Mouse (Mus musculus) hindbrain, embryonic 10.5 days (tissue): ENCODE measurements at regions not wholly inside any gene's neighbourhood (a gene's known extent, or its start where the extent isn't known, plus 50 kb on each side); places are given as distances from the start of the nearest gene placed in this dataset.
A peak's percentile ranks its signal among the peaks of the same experiment; 100 is the strongest.

Experiments used
- DNase-seq: peaks from one replicate; pipeline ENCODE4 v3.0.0-alpha.2; 2017; ENCODE audit warnings: low spot score
- H3K27ac ChIP-seq: fragments of 300-500 bp; sonication (generic); 2 replicates; pipeline ENCODE4 v1.5.1; 2016; ENCODE audit warnings: mild to moderate bottlenecking, moderate library complexity
- H3K27me3 ChIP-seq: fragments of 300-500 bp; sonication (generic); 2 replicates; pipeline ENCODE4 v1.6.1; 2016; ENCODE audit warnings: mild to moderate bottlenecking; ENCODE audit not compliant: poor library complexity, insufficient read depth, severe bottlenecking
- H3K36me3 ChIP-seq: fragments of 300-500 bp; sonication (generic); 2 replicates; pipeline ENCODE4 v1.6.1; 2016; ENCODE audit warnings: mild to moderate bottlenecking, moderate library complexity
- H3K4me1 ChIP-seq: fragments of 300-500 bp; sonication (generic); replicated peaks from 2 replicates; pipeline ENCODE4 v1.6.1; 2016; ENCODE audit warnings: mild to moderate bottlenecking
- H3K4me3 ChIP-seq: fragments of 300-500 bp; sonication (generic); 2 replicates; pipeline ENCODE4 v1.5.1; 2016; ENCODE audit warnings: mild to moderate bottlenecking, moderate library complexity
- H3K9me3 ChIP-seq: fragments of 300-500 bp; sonication (generic); 2 replicates; pipeline ENCODE4 v1.6.1; 2016; ENCODE audit warnings: mild to moderate bottlenecking, moderate library complexity
- WGBS: fragments of 180-500 bp; shearing (Covaris S2); methylation state at CpG from one replicate; pipeline ENCODE4 v1.1.7; 2016; 5-methylcytosine and 5-hydroxymethylcytosine counted together

DNA sequence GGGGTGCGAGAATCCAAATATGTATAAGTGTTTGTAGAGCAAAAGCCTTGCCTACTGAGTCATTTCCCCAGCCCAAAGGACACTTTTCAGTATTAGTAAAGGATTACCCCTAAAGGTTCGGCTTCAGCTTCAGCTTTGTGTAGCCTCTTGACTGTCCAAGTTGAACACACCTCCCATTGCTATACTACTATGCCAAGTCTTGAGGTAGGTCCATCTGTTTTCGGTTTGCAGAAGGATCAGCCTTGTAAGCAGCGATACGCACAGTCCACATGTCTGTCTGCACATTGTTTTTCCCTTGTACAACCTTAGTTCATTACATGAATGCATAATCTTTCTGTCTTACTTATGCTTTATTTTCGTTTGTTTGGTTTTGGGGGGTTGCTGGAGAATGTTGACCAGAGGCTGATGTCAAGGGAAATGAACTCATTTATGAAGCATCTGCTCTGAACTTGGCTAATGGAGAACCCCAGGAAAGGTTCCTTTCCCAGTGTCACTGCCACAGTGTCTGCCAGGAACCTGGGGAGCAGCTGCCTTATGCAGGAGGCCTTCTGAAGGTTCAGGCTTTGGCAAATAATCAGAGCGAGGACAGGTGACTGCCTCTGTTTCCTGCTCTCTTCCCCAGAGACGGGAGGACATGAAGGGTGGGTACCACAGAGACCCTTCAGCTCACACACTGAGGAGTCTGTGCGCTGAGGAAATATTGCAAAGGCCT, 594.8 kb downstream of the Tmem114 start:
- Histone ChIP-seq H3K4me3 (no peak overlapping the region), H3K27ac (peak overlapping the region; percentile 70), H3K27me3 (no peaks in the 10 kb centered on the region), H3K4me1 (peaks cover 15% of the 10 kb centered on the region), H3K36me3 (no peaks in the 10 kb centered on the region), H3K9me3 (no peaks in the 10 kb centered on the region)
- DNase-seq = no peak
- 85% methylated on average over 9 of the region's 9 CpGs for WGBS

GRCm38 (mm10) chr16:7801161-7801560, 623.8 kb downstream of the Tmem114 start:
- H3K4me3 ChIP-seq = no peak overlapping the region
- H3K9me3 ChIP-seq = no peaks in the 10 kb centered on the region; the same call in 1 of the 2 replicates
- no peak for DNase-seq
- peaks cover 10% of the 10 kb centered on the region for H3K4me1 ChIP-seq
- no peaks in the 10 kb centered on the region for H3K27me3 ChIP-seq
- WGBS = 86% methylated on average over 2 of the region's 2 CpGs
- H3K27ac ChIP-seq = no peak overlapping the region
- no peaks in the 10 kb centered on the region for H3K36me3 ChIP-seq

DNA sequence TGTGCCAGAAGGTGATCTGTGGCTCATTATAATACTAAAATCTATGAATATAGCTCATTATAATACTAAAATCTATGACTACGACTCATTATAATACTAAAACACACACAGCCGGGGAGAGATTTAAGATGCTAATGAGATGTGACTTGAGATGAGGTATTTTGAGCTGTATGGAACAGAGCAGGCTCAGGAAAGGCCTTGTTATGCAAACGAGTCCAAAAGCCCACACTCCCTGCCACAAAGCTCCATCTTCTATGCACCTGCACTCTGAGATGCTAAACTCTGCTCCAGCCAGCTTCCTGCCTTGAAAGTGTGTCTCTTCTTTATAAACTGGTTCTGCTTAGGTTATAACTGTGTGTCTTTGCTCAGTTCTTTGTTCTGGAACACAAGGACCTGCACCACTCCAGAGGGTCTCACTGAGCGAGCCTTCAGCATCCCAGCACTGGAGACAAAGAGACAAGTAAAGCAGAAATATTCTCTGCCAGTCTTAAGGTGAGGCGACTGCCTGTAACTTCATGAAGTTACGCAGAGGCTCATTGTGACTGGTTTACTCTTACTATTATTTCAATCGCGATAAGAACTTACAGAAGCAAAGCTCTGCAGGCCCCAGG, 627.7 kb downstream of the Tmem114 start:
- DNase-seq = no peak
- peak overlapping the region; percentile 62 for H3K27ac ChIP-seq
- H3K9me3 ChIP-seq = no peaks in the 10 kb centered on the region; the same call in 1 of the 2 replicates
- WGBS = 52% methylated on average over 8 of the region's 8 CpGs
- H3K27me3 ChIP-seq = no peaks in the 10 kb centered on the region
- H3K36me3 ChIP-seq = no peaks in the 10 kb centered on the region
- no peak overlapping the region for H3K4me3 ChIP-seq
- H3K4me1 ChIP-seq = peaks cover 14% of the 10 kb centered on the region

GRCm38 (mm10) chr16:7795561-7795960, 629.4 kb downstream of the Tmem114 start:
- Histone ChIP-seq H3K36me3 (no peaks in the 10 kb centered on the region), H3K27ac (no peak overlapping the region), H3K4me1 (peaks cover 14% of the 10 kb centered on the region), H3K9me3 (no peaks in the 10 kb centered on the region), H3K27me3 (no peaks in the 10 kb centered on the region), H3K4me3 (no peak overlapping the region)
- no peak for DNase-seq
- 36% methylated on average over 3 of the region's 3 CpGs for WGBS

GRCm38 (mm10) chr16:7792521-7792920, 632.4 kb downstream of the Tmem114 start:
- Histone ChIP-seq H3K36me3 (no peaks in the 10 kb centered on the region), H3K4me1 (peaks cover 11% of the 10 kb centered on the region)

DNA sequence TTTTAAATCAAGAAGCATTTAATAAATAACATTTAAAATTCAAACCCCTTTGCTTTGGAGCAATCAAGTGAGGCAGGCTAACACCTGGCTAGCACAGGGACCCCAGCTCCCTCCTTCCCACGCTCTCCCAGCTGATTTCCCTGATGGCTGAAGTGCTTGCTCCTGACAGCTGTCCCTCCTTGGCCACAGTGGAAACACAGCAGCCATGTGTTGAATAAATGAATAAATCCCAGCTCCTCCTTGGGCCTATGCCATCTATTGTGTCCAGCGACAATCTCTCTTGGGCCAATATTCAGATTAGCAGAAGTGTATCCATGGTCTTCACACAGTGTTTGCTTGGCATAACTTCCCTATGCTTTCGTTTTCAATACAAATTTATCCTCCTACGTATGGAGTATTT, 634.7 kb downstream of the Tmem114 start:
- 0 out of 2 replicates have a peak, but pooled peaks cover 3% of the 10 kb centered on the region for H3K4me1 ChIP-seq
- no peaks in the 10 kb centered on the region for H3K27me3 ChIP-seq
- peak; percentile 6 for DNase-seq
- WGBS = 80% methylated on average over 4 of the region's 4 CpGs
- H3K9me3 ChIP-seq = no peaks in the 10 kb centered on the region
- no peaks in the 10 kb centered on the region for H3K36me3 ChIP-seq
- no peak overlapping the region for H3K4me3 ChIP-seq
- no peak overlapping the region for H3K27ac ChIP-seq

More at GRCm38 (mm10) chr16:7792521-7792920, 632.4 kb downstream of the Tmem114 start:
- Histone ChIP-seq H3K4me3 (no peak overlapping the region), H3K27ac (no peak overlapping the region), H3K27me3 (no peaks in the 10 kb centered on the region), H3K9me3 (no peaks in the 10 kb centered on the region)
- DNase-seq = no peak
- WGBS = 88% methylated on average over 3 of the region's 3 CpGs

DNA sequence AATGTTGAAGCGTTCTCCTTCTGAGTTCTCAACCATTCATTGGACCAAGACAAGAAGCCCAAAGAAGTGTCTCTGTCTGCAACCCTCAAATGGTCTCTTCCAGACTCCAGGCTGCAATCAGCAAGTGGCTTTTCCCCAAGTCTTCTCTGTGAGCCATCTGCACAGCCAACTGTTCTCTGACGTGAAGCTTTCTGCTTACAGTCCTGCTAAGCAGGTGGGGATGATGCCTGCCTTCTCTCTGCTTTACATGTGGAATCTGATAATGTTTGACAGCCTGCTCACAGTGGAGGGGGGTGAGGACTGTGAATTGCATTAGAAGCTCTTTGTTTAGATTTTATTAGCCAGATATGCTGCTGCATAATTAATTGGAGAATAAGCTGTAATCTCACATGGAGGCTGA, 636.7 kb downstream of the Tmem114 start:
- H3K4me3 ChIP-seq = no peak overlapping the region
- no peaks in the 10 kb centered on the region for H3K9me3 ChIP-seq
- H3K36me3 ChIP-seq = no peaks in the 10 kb centered on the region
- 0 out of 2 replicates have a peak, but pooled peaks cover 3% of the 10 kb centered on the region for H3K4me1 ChIP-seq
- H3K27ac ChIP-seq = no peak overlapping the region
- no peaks in the 10 kb centered on the region for H3K27me3 ChIP-seq
- DNase-seq = no peak
- 79% methylated on average over 2 of the region's 2 CpGs for WGBS

DNA sequence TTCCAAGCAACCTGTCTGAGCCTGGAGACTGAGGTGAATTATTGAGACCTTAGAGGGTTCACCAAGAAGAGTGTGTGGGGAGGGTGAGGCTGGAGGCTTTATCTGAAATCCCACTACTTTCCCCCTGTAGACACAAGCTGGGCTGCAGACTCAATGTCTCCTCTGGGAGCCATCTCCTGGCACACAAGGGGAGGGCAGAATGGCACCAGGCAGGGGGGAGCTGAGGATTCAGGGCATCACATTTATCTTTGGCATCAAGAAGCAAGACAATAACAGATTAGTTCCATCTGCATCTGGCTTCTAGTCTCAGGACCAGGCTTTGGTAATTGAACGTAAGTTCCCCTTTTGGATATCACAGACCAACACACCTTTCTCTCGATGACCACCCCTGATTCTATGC, 643.4 kb downstream of the Tmem114 start:
- H3K9me3 ChIP-seq = no peaks in the 10 kb centered on the region
- H3K4me3 ChIP-seq = no peak overlapping the region
- no peaks in the 10 kb centered on the region for H3K27me3 ChIP-seq
- 82% methylated on average over 2 of the region's 2 CpGs for WGBS
- no peaks in the 10 kb centered on the region for H3K4me1 ChIP-seq
- no peak for DNase-seq
- H3K36me3 ChIP-seq = no peaks in the 10 kb centered on the region
- no peak overlapping the region for H3K27ac ChIP-seq

- H3K27me3 ChIP-seq = no peaks in the 10 kb centered on the region
- no peak overlapping the region for H3K27ac ChIP-seq
- no peaks in the 10 kb centered on the region for H3K9me3 ChIP-seq
- no peaks in the 10 kb centered on the region for H3K4me1 ChIP-seq
- no peak overlapping the region for H3K4me3 ChIP-seq
- WGBS = 90% methylated on average over 3 of the region's 3 CpGs
- no peak for DNase-seq
- H3K36me3 ChIP-seq = no peaks in the 10 kb centered on the region
Observed at GRCm38 (mm10) chr16:7775635-7776034, 649.3 kb downstream of the Tmem114 start.

GRCm38 (mm10) chr16:7768433-7768832, 656.5 kb downstream of the Tmem114 start:
- H3K27ac ChIP-seq = no peak overlapping the region
- no peak overlapping the region for H3K4me3 ChIP-seq
- peaks cover 15% of the 10 kb centered on the region for H3K4me1 ChIP-seq
- WGBS = 67% methylated on average over 1 of the region's 1 CpGs
- H3K36me3 ChIP-seq = no peaks in the 10 kb centered on the region
- H3K9me3 ChIP-seq = no peaks in the 10 kb centered on the region
- H3K27me3 ChIP-seq = no peaks in the 10 kb centered on the region
- no peak for DNase-seq

- peaks cover 15% of the 10 kb centered on the region for H3K4me1 ChIP-seq
- WGBS = 95% methylated on average over 4 of the region's 4 CpGs
- no peaks in the 10 kb centered on the region for H3K36me3 ChIP-seq
- DNase-seq = no peak
- H3K9me3 ChIP-seq = no peaks in the 10 kb centered on the region
- H3K27me3 ChIP-seq = no peaks in the 10 kb centered on the region
- no peak overlapping the region for H3K4me3 ChIP-seq
- H3K27ac ChIP-seq = no peak overlapping the region
Observed at GRCm38 (mm10) chr16:7767691-7768090, 657.2 kb downstream of the Tmem114 start.

- H3K27ac ChIP-seq = peak overlapping the region; percentile 80
- peaks cover 15% of the 10 kb centered on the region for H3K4me1 ChIP-seq
- peak; percentile 26 for DNase-seq
- WGBS = 14% methylated on average over 6 of the region's 6 CpGs
- H3K36me3 ChIP-seq = no peaks in the 10 kb centered on the region
- H3K4me3 ChIP-seq = no peak overlapping the region
- no peaks in the 10 kb centered on the region for H3K9me3 ChIP-seq
- H3K27me3 ChIP-seq = no peaks in the 10 kb centered on the region
Observed at GRCm38 (mm10) chr16:7764383-7764782, 660.6 kb downstream of the Tmem114 start.

DNA sequence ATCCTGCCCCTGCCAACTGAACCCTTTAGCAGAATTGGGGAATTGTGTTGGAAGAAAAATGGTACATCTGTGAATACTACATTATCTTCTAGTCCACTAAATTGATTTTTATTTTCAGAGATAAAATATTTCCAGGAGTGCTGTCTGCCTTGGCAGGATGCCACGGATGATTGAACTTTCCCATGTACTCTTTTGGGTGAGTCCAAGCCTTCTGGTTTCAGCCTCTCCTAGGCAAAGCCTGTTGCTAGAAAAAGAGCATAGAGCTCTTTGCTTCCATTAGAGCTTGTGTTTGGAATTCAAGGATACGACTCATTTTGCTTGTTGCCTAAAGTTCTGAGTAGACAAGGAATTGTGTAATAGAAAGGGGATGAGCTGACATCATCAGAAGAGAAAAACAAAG, 696.8 kb downstream of the Tmem114 start:
- H3K36me3 ChIP-seq = no peaks in the 10 kb centered on the region
- no peaks in the 10 kb centered on the region for H3K4me1 ChIP-seq
- WGBS = 84% methylated on average over 2 of the region's 2 CpGs
- H3K9me3 ChIP-seq = no peaks in the 10 kb centered on the region
- no peaks in the 10 kb centered on the region for H3K27me3 ChIP-seq
- DNase-seq = no peak
- no peak overlapping the region for H3K4me3 ChIP-seq
- H3K27ac ChIP-seq = no peak overlapping the region
